Mouse (Mus musculus): Measurements from ENCODE around the gene Zdhhc18.

DNA sequence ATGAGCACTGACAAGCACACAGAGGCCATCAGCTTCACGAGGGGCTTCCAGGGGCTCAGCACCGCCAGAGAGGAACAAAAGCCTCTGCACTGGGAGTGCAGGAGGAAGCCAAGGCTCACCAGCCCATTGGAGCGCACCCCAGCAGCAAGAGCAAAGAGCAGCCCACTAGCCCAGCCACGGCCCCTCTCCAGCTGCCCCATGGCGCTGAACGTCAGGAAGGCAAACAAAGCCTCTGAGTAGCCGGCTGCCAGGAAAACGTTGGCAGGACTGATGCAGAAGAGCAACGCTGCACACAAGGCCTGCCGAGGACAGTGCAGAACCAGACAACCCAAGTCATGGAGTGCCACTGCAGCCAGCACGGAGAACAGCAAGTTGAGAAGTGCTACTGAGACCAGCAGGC lies 15.2 kb upstream of the Zdhhc18 start:
- TF ChIP-seq CTCF (IDR thresholded peaks at IDR 0.05; ENCODE audit: low read depth, low read length), result no peak
- no peak for TF ChIP-seq POLR2A (IDR thresholded peaks at IDR 0.05; ENCODE audit: borderline replicate concordance, low read depth, low read length)

Data from bone marrow macrophage, adult 2 months (primary cell).